Mouse (Mus musculus) kidney, adult 2 months (tissue): ENCODE results near the gene Slc27a3.

ENCODE experiments used
- CTCF ChIP-seq: fragments of 200-500 bp; conservative IDR thresholded peaks from 2 replicates; pipeline ENCODE4 v1.5.1; 2011; ENCODE audit warnings: low read depth, mild to moderate bottlenecking, control low read depth, low read length, moderate library complexity, mixed read lengths; ENCODE audit not compliant: insufficient read depth, insufficient read length
- POLR2A ChIP-seq: fragments of 200-500 bp; IDR thresholded peaks from one replicate; pipeline ENCODE4 v1.6.1; 2011; ENCODE audit warnings: low read depth, low read length, control low read depth

DNA sequence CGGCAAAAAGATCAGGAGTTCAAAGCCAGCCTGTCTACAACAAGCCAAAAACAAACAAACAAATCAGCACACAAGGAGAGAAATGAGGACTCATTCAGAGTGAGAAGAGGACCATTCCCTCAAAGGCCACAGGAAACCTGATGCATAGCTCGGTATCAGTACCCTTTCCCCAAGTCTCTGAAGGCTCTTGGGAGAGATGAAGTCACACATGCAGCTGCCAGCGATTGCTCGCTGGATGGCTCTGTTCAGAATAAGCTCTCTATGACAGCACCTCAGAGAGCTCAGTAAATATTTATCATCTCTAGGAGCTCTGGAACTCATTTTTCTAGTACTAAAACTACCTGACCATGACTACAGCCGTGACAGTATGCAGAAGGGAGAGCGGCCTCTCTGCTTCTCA, 38.4 kb upstream of the Slc27a3 start:
- TF ChIP-seq CTCF = no peak
- TF ChIP-seq POLR2A = no peak
